Mouse (Mus musculus) right cerebral cortex, postnatal 10 days (tissue): ENCODE data around the gene Zbtb25.
A peak's percentile ranks its signal among the peaks of the same experiment; 100 is the strongest.

ENCODE experiments used
- DNase-seq, 2 experiments: peaks; one replicate each; pipeline ENCODE4 v3.0.0; 2021; ENCODE audit warnings: low spot score in 2 of 2

Gene Zbtb25

GRCm38 (mm10) chr12:76336111-76336965 is 33.1 kb downstream of the Zbtb25 start:
- DNase-seq = no peak

- no peak for DNase-seq
Measured at GRCm38 (mm10) chr12:76335641-76336040, 33.8 kb downstream of the Zbtb25 start.

- no peak for DNase-seq
Measured at GRCm38 (mm10) chr12:76333688-76334087, 35.7 kb downstream of the Zbtb25 start.

DNA sequence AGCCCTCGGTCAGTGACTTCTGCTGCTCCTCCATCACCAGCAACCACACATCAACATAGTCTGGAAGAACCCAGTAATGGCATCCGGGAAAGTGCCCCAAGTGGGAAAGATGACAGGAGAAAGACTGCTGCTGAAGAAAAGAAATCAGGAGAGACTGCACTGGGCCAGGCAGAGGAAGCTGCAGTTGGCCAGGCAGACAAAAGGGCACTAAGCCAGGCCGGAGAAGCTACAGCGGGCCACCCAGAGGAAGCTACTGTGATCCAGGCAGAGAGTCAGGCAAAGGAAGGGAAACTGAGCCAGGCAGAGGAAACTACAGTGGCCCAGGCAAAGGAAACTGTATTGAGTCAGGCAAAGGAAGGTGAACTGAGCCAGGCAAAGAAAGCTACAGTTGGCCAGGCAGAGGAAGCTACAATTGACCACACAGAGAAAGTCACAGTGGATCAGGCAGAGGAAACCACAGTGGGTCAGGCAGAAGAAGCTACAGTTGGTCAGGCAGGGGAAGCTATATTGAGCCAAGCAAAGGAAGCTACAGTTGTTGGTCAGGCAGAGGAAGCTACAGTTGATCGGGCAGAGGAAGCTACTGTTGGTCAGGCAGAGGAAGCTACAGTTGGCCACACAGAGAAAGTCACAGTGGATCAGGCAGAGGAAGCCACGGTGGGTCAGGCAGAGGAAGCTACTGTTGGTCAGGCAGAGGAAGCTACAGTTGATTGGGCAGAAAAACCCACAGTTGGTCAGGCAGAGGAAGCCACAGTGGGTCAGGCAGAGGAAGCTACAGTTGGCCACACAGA is 40.6 kb downstream of the Zbtb25 start:
- no peak for DNase-seq

DNA sequence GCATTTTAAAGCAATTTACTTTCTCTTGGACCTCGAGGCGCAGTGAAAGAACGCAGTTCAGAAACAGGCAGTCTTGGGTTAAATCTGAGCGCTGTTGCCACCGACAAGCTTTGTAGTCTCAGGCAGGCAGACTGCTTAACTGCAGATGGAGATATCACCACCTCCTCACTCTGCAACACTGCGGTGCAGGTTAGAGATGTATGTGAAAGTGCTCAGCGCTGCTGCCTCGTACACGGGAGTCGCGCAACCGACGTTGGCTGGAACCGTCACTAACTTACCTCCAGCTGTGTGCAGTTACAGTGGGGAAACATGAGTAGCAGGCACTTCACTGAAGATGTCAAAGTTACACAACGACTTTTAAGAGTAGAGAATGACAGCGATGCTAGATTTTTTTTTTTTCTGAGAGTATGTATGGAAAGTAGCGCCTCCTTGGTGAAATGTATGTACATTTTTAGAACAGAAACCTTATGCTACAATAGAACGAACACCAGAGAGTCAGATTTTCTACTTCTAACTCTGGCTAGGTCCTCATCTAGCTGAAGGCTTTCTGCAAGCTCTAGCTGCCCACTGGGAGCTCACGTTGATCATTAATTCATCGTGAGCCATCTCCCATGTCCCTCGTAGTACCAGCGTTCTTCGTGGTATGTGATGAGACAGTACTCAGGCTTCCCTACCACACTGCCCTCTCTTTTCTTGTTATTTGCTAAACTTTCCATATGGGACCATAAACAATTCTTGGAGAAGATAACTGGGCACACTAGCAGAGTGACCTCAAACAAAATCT is 42.8 kb downstream of the Zbtb25 start:
- DNase-seq = peak; percentile 55 to 65

DNA sequence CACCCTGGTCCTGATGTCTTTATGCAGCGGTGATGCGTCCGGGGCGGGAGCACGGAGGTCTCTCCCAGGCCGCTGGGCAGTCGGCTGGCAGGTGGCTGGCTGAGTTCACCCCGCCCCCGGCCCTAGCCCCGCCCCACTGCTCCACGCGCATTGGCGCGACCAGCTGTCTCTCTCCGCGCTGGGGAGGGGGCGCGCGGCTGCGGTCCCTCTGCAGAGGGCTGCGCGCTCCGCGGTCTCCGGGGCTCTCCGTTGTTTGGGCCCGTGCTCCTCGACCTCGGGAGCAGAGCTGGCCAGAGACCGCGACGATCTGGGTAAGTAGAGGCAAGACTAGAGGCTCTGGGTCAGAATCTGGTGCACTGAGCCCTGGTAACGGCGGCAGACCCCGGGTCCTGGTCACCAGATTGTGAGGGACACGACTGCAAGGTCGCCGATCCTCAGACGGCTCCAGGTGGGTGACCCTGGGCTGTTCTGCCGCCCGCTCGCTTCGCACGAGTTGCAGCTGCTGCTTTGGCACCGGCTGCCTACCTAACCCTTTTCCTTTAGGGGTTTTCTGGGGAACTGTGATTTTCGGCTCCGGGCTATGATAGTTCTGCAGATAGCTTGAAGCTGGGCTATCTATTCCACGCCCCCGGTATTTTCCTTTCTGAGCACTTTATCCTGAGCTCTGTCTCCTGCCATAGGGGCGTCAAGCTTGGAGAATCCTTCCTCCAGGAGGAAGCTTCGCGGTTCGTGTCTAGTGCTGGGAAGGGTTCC is 44.5 kb downstream of the Zbtb25 start, which contains the start of gene Akap5:
TSS of gene Akap5 (plus strand) at position 213 of the 753 bp plus-strand sequence.
- peak; percentile 84 to 85 for DNase-seq

DNA sequence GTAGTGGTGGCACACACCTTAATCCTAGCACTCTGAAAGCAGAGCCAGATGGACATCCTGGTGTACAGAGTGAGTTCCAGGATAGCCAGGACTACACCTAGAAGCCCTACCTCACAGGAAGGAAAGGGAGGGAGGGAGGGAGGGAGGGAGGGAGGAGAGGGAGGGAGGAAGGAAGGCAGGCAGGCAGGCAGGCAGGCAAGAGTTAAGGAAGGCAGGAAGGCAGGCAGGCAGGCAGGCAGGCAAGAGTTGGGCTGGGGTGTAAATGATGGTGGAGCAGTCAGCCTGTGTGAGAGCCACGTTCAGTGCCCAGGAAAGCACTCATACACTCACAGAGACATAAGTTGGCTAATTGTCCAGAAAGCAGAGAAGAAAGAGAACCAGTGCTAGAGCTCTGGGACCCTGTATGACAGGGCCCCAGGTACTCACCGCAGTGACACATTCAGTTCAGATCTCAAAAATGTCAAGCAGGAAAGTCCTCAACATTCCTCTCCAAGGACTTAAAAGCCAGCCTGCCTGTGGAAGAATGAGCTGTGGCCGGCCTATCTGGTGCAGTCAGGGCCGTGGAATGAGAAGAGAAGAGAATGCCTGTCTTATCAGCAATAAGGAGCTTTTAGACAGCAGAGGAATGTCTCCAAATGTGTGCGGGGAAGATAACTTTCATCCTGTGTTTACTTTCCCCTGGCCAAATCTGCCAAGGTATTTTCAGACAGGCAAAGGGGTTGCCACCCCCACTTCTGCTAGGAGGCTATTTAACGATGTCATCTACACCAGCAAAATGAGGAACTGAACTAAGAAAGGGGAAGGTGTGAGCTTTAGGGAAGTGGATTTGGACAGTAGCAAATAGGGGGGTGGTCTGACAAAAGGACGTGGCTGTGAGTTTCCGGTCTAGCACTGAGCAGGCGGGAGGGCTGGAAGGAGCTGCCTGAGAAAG is 50.9 kb downstream of the Zbtb25 start:
- no peak for DNase-seq

GRCm38 (mm10) chr12:76311951-76312350 is 57.5 kb downstream of the Zbtb25 start:
- no peak for DNase-seq

DNA sequence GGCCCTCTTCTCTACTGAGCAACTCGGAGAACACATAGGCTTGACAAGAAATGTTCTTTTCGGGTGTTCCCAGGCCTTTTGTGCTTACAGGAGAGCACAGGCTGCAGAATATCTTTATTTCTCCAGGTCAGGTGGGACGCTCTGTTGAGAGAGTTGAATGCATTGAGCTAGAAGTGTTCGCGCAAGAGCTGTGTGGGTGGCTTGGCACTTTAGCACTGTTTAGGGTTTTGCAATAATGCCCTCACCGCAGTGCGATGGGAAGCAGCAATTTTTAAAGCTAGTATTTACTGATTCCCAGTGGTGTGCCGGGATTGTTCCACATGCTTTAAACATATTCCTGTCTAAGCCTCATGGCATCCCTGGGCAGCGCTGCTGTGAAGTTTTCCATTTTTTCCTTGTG is 58.2 kb downstream of the Zbtb25 start:
- no peak for DNase-seq

DNA sequence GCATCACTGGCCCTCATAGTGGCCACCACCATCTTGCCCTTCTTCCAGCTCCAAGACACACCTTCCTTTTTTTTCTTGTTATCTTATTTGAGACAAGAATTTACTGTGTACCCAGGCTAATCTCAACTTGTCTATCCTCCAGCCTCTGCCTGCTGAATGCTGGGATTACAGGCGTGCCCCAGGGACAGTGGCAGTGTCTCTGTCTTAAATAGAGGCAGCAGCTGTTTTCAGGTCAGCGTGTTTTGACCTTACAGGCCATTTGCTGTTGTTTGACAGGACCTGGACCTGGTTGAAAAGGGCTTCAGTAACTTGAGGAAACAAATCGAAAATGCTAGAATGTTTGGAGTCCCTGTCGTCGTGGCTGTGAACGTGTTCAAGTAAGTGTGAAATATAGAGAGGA is 58.8 kb downstream of the Zbtb25 start:
- no peak for DNase-seq

- no peak for DNase-seq
Measured at GRCm38 (mm10) chr12:76310007-76310406, 59.4 kb downstream of the Zbtb25 start.

DNA sequence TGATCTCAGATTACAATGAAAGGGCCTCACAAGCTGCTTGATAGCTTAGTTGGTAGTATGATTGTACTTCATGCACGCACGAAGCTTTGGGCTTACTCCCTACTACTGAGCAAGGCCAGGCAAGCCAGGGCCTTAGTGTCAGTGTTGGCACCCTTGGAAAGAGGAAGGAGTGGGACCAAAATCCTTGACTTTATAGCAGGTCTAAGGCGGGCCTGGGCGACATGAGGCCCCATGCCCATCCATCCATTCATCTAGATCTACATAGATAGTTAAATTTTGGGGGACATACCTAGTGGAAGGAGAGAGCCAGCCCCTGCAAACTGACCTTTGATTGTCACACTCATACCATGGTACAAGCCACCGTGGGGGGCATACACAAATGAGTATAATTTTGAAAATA is 61.0 kb downstream of the Zbtb25 start:
- no peak for DNase-seq

DNA sequence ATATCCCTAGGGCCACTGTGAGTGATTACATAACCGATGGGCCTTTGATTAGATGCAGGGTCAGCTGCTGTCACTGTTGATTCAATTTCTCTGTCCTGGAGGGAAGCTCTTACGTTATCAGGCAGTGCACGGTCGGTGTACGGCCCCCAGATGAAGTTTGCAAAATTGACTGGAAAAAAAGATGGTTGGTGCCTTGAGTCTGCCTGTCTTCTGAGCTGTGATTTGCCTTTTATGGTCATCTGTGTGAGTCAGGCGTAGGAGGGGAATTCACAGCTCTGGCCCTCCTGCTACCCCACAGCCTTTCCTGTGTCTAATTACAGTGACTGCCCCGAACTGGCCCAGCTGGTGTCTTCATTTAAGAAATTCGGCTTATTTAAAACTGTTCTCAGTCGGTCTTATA is 61.4 kb downstream of the Zbtb25 start:
- peak in 1 of 2 experiments; percentile 69 for DNase-seq

GRCm38 (mm10) chr12:76306852-76307561 is 62.4 kb downstream of the Zbtb25 start:
- DNase-seq = no peak

DNA sequence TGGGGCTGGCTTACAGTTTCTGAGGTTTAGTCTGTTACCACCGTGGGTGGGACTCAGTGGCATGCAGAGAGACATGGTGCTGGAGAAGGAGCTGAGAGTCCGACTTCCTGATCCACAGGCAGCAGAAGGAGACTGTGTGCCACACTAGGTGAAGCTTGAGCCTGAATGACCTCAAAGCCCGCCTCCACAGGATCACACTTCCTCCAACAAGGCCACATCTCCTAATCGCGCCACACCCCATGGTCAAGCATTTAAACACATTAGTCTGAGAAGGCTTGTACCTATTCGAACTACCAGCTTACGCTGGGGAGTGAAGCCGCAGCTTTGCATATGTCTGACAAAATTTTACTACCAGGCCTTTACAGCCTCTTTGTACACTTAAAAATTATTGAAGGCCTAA is 64.3 kb downstream of the Zbtb25 start:
- DNase-seq = no peak

- peak in 1 of 2 experiments; percentile 56 for DNase-seq
Measured at GRCm38 (mm10) chr12:76304199-76304598, 65.2 kb downstream of the Zbtb25 start.

DNA sequence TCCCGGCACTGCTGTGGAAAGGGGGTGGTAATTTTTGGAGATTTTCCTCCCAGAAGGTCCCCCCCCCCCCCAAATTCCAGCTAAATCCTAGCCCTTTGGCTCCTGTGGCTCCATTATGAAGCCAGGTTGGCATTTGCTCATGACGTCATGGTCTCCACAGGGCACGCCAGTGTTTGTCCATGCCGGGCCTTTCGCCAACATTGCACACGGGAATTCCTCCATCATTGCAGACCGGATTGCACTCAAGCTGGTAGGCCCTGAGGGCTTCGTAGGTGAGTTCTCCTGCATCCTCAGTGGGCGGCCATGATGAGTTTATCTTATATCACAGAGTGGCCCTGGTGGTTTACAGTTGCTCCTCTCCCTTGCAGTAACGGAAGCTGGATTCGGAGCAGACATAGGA is 65.9 kb downstream of the Zbtb25 start:
- no peak for DNase-seq

- no peak for DNase-seq
Measured at GRCm38 (mm10) chr12:76300367-76300766, 69.0 kb downstream of the Zbtb25 start.

- DNase-seq = no peak
Measured at GRCm38 (mm10) chr12:76299361-76299906, 70.0 kb downstream of the Zbtb25 start.
